Mouse (Mus musculus) lung, adult 2 months (tissue): ENCODE measurements around the gene Gm2974. TPM values are rescaled to one million over a fixed set of nuclear protein-coding genes. Genes with fewer than 3 reads are reported as not detected.
A peak's percentile ranks its signal among the peaks of the same experiment; 100 is the strongest.
"Not testable (repeated sequence)": the region's sequence is repeated elsewhere in the genome, so short reads cannot be mapped to it uniquely, and the experiment has no call there.

Experiments used
- DNase-seq: peaks from one replicate; pipeline ENCODE4 v3.0.0; 2022
- H3K4me1 ChIP-seq: fragments of 200-500 bp; 2 replicates; pipeline ENCODE4 v1.6.1; 2011; ENCODE audit warnings: low read length; ENCODE audit not compliant: control insufficient read depth, insufficient read depth
- H3K4me3 ChIP-seq: fragments of 200-500 bp; replicated peaks from 2 replicates; pipeline ENCODE3; 2011; ENCODE audit warnings: low read depth, mild to moderate bottlenecking, control low read depth, low read length; ENCODE audit errors: extremely low read depth
- WGBS: fragments of 180-500 bp; shearing (Covaris S2); methylation state at CpG from one replicate; pipeline ENCODE4 v1.1.7; 2018; 5-methylcytosine and 5-hydroxymethylcytosine counted together
- polyA plus RNA-seq: library from polyadenylated mRNA; depleted of rRNA; stranded (reverse); fragments of >200 nt; gene quantifications from 2 replicates; pipeline ENCODE4 v1.2.3, GENCODE M21; 2012; rRNA removed

Gene Gm2974
- 0.26 TPM in 1 of 2 replicates, not detected in the other for polyA plus RNA-seq

GRCm38 (mm10) chr14:4182491-4183210, at the start of gene Gm2974:
Gm2974 (plus strand) TSS chr14:4182576.
- peak; percentile 1 for DNase-seq
- not testable (repeated sequence) for H3K4me1 ChIP-seq, H3K4me3 ChIP-seq
- WGBS = 9% methylated on average over 50 of the region's 59 CpGs

GRCm38 (mm10) chr14:4141646-4142045, 40.7 kb upstream of the Gm2974 start:
- DNase-seq, H3K4me3 ChIP-seq, H3K4me1 ChIP-seq: not testable (repeated sequence)
- 85% methylated on average over 4 of the region's 4 CpGs for WGBS

DNA sequence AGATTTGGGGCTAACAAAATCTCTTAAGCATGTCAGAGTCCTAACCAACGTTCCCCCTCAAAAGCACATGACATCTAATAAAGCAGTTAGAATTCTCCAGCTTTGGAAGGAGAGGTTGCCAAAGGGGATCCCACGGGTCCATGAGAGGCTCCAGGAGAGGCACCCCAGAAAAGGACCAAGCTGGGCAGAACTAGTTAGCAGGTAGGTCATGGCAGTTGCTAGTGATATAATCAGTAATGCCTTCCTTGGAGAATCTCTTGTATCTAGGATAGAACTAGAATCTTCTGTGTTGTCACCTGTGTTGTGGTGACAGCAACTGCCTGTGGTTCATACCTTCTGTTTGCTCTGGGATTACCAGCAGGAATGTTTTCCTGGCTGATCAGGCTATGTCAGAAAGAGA, 17.6 kb upstream of the Gm2974 start, which contains the start of gene Gm3127:
Gm3127 (plus strand) TSS at position 301 of the 400 bp plus-strand sequence.
- not testable (repeated sequence) for H3K4me3 ChIP-seq, DNase-seq, H3K4me1 ChIP-seq
- WGBS = 63% methylated on average over 1 of the region's 2 CpGs

DNA sequence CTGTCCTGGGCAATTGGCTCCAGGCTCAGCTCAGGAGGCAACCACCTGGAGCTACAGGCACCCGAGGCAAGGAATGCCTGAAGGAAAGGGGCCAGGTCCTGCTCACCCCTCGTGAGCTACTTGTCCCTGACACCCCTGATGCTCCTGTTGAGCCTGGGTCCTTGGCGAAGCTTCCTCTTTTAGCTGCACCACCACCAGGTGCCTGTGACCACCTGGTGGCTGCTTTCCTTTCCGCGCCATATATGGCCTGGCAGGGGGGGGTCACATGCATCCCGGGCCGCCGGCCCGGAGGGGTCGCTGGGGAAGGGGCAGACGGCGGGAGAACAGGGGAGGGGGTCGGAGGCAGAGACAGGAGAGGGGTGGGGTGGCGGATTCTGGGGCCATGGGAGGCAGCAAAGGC, 346 bp upstream of the Gm2974 start:
- H3K4me1 ChIP-seq, H3K4me3 ChIP-seq: not testable (repeated sequence)
- 6% methylated on average over 14 of the region's 14 CpGs for WGBS

GRCm38 (mm10) chr14:4183375-4183774, 999 bp downstream of the Gm2974 start:
- not testable (repeated sequence) for DNase-seq, H3K4me1 ChIP-seq, H3K4me3 ChIP-seq
- 28% methylated on average over 7 of the region's 10 CpGs for WGBS

More for the DNA sequence above, 346 bp upstream of the Gm2974 start:
- DNase-seq = not testable (repeated sequence)

- DNase-seq, H3K4me1 ChIP-seq, H3K4me3 ChIP-seq: not testable (repeated sequence)
- WGBS = no CpG with 5 or more reads among the region's 2 CpGs
These were observed 67.0 kb downstream of the Gm2974 start, which contains the start of gene Gm3138 for GRCm38 (mm10) chr14:4249331-4249730. Gm3138 (plus strand) TSS chr14:4249631.

Other genes starting within 250 kb of the Gm2974 start
- gene Gm3095, start 219.0 kb upstream of the Gm2974 start, polyA plus RNA-seq = 0.07 TPM in 1 of 2 replicates, not detected in the other
- gene Gm3099, start 184.2 kb upstream of the Gm2974 start, polyA plus RNA-seq = not detected in 2 replicates
- not detected in 2 replicates for gene Gm5796, start 158.6 kb upstream of the Gm2974 start, polyA plus RNA-seq
- gene Gm3115, start 98.5 kb upstream of the Gm2974 start, polyA plus RNA-seq = not detected in 2 replicates
- gene Gm8108, start 72.0 kb upstream of the Gm2974 start, polyA plus RNA-seq = not detected in 2 replicates
- not detected in 2 replicates for gene Gm3127, start 17.5 kb upstream of the Gm2974 start, polyA plus RNA-seq
- gene Gm3138, start 67.1 kb downstream of the Gm2974 start, polyA plus RNA-seq = not detected in 2 replicates
- gene Gm3149, start 134.7 kb downstream of the Gm2974 start, polyA plus RNA-seq = not detected in 2 replicates
- not detected in 2 replicates for gene 2610042L04Rik, start 152.2 kb downstream of the Gm2974 start, polyA plus RNA-seq
- gene Gm3159, start 214.9 kb downstream of the Gm2974 start, polyA plus RNA-seq = not detected in 2 replicates
- 0.17 TPM in 1 of 2 replicates, not detected in the other for gene Gm3164, start 232.9 kb downstream of the Gm2974 start, polyA plus RNA-seq
- gene Gm3173, start 248.4 kb downstream of the Gm2974 start, polyA plus RNA-seq = 0.32 TPM in 1 of 2 replicates, not detected in the other